Mouse (Mus musculus) kidney, postnatal 25 days (tissue): ENCODE results near the gene Otulin.

ENCODE experiments used
- DNase-seq, 2 experiments: peaks; one replicate each; pipeline ENCODE4 v3.0.0; 2021; ENCODE audit warnings: mixed read lengths in 2 of 2

Gene Otulin

GRCm38 (mm10) chr15:27545203-27545602, 85.3 kb downstream of the Otulin start:
- no peak for DNase-seq

- DNase-seq = no peak
Measured at GRCm38 (mm10) chr15:27539745-27540144, 90.7 kb downstream of the Otulin start.

GRCm38 (mm10) chr15:27537519-27538223, 92.8 kb downstream of the Otulin start:
- no peak for DNase-seq

- DNase-seq = no peak
Measured at GRCm38 (mm10) chr15:27536771-27537170, 93.7 kb downstream of the Otulin start.

- DNase-seq = no peak
Measured at GRCm38 (mm10) chr15:27536186-27536585, 94.3 kb downstream of the Otulin start.

GRCm38 (mm10) chr15:27535681-27536080, 94.8 kb downstream of the Otulin start:
- no peak for DNase-seq

GRCm38 (mm10) chr15:27533036-27533435, 97.5 kb downstream of the Otulin start:
- no peak for DNase-seq

GRCm38 (mm10) chr15:27530023-27530422, 100.5 kb downstream of the Otulin start:
- no peak for DNase-seq

- no peak for DNase-seq
Measured at GRCm38 (mm10) chr15:27528896-27529295, 101.6 kb downstream of the Otulin start.

- peak in 1 of 2 experiments; percentile 51 for DNase-seq
Measured at GRCm38 (mm10) chr15:27525233-27526005, 105.1 kb downstream of the Otulin start.

- DNase-seq = no peak
Measured at GRCm38 (mm10) chr15:27519857-27520256, 110.6 kb downstream of the Otulin start.

GRCm38 (mm10) chr15:27518026-27518425, 112.5 kb downstream of the Otulin start:
- no peak for DNase-seq

GRCm38 (mm10) chr15:27516927-27517326, 113.6 kb downstream of the Otulin start:
- no peak for DNase-seq

GRCm38 (mm10) chr15:27508982-27509381, 121.5 kb downstream of the Otulin start:
- DNase-seq = no peak

GRCm38 (mm10) chr15:27508169-27508568, 122.3 kb downstream of the Otulin start:
- no peak for DNase-seq

- no peak for DNase-seq
Measured at GRCm38 (mm10) chr15:27506893-27507596, 123.4 kb downstream of the Otulin start.

- peak in 1 of 2 experiments; percentile 47 for DNase-seq
Measured at GRCm38 (mm10) chr15:27506127-27506886, 124.2 kb downstream of the Otulin start.

GRCm38 (mm10) chr15:27503801-27504730, 126.4 kb downstream of the Otulin start:
- DNase-seq = no peak

GRCm38 (mm10) chr15:27503221-27503620, 127.3 kb downstream of the Otulin start:
- no peak for DNase-seq

- no peak for DNase-seq
Measured at GRCm38 (mm10) chr15:27502338-27502737, 128.2 kb downstream of the Otulin start.

GRCm38 (mm10) chr15:27500390-27500789, 130.1 kb downstream of the Otulin start:
- DNase-seq = no peak

GRCm38 (mm10) chr15:27498078-27498477, 132.4 kb downstream of the Otulin start:
- DNase-seq = no peak
